Mouse (Mus musculus): ENCODE data around the gene Igfbp4.

Gene Igfbp4

DNA sequence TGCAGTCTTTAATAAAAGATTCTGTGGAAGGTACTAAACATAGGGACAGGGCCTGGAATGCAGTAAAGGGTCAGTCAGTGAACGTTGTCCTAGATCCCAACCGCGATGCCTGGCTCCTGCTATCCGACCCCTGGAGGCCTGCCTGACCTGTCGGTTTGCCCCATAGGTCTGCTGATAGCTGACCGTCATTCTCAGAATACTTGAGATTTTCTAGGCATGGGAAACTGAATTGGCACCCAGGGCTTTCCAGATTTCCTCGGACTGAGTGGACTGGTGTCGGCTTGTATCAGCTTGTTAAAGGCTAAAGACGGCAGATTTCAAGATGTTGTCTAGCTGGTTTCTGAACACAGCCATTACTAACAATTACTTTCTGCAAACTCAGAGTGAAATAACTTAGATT lies 43.3 kb downstream of the Igfbp4 start:
- no peak for DNase-seq

DNA sequence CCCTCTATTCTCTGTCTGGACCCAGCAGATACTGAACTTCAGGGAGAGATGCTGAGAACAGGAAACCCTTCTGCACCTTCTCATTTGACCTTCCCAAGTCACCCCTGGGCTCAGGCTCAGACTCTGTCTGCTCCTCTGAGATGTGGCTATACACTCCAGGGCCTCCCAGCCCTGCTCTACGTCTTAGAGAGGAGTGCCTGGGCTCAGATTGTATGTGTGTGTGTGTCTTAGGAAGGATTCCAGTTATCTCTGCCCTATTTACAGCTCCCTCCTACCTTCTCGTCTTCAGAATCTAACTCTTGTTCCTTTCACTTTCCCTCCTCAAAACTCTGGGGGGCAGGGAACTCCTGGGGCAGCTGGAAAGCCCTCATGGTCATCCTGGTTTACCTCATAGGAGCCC lies 47.4 kb downstream of the Igfbp4 start:
- DNase-seq, result no peak

DNA sequence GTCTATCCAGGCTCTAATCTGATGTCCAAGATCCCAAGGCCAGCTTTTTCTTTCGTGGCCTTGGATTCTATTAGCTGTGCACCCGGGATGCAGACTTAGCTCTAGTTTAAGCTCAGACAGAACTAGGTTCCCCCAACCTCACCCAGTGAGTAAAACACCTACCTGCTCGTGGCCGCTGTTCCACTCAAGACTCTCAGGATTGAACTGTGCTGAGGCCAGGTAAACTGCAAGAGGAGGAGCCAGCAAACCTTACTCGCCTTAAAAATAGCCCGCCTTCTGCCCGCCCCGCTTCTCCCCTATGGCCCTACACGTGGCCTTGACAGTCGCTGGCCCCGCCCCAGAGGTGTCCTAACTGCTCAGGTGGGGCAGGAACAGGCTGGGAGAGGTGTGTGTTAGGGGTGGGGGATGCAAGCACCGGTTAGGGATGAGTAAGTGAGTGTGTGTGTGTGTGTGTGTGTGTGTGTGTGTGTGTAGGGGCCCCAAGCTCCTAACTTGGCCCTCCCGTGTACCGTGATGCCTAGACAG lies 48.1 kb downstream of the Igfbp4 start, which contains the start of gene Tns4:
Gene Tns4, minus strand, starts transcription at position 230 of the 525 bp plus-strand sequence.
- DNase-seq, result no peak

DNA sequence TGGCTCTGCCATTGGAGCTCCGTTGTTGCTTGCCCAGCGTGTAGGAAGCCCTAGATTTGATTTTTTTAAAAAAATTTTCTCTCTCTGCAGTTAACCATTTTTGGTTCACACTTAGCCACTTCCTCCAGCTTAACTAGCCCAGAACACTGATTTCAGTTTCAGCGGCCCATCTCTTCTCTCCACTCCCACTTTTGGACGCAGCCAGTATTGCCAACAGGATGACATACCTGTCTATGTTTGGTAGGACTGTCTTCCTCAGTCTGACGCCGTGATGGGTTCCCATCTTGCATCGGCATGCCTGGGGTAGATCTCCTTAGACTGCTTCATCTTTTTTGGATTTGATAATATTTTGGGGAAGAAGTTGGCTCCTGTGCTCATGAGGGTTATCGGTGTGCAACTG lies 49.3 kb downstream of the Igfbp4 start:
- no peak for DNase-seq

DNA sequence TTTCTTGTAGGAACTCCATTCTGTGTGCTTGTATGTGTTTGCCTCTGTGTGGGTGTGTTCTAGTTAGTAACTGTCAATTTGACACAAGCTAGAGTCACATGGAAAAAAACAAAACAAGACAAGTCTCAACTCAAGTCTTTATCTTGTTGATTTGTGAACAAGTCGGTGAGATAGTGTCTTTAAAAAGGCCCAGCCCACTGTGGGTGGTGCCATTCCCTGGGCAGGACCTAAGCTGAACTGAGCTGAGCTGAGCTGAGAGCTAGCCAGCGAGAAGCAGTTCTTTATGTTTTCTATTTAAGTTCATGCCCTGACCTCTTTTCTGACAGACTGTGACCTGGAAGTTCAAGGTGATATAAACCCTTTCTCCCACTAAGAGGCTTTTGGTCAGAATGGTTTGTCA lies 50.6 kb downstream of the Igfbp4 start:
- DNase-seq, result no peak

DNA sequence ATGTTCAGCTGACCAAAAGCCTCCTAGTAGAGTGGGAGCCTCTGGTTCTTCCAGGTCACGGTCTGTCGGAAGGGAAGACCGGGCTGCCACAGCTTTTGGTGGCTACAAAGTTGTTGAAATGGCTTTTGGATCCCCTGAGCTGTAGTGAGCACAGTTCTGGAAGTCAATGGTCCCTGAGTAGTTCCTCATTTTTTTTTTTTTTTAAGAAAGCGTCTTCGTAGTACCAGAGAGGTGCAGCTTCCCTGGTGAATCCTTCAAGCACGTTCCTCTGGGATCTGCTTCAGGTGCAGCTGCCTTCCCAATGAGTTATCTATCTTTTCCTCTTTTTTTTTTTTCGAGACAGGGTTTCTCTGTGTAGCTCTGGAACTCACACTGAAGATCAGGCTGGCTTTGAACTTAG lies 52.7 kb downstream of the Igfbp4 start:
- no peak for DNase-seq

DNA sequence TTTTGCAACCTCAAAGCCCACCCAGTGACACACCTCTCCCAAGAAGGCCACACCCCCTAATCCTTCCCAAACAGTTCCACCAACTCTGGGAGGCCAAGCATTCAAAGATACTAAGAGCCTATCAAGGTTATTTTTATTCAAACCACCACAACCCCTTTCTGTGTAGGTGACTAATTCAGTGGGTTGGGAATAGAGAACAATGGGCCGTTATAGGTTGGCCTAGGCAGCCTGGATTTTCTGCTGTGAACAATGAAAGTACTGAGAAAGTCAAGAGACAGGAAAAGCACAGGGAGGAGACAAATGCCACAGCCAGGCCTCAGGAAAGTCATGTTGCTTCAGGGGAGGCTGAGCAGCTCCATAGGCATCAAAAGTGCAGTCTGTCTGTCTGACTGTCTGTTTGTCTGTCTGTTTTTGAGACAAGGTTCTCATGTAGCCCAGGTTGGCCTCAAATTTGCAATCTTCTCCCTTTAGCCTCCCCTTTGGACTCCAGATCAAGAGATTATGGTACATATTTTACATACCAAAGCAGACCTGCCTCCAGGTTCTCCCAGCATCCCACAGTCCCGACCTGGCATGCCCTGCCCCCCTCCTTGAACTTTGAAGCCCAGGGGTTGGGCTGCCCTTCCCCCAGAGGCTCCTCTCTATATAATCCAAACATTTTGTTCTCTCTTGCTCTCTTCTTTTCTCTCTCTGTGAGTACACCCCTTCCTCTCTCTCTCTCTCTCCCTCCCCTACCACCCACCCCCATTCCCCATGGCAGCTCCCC lies 54.0 kb downstream of the Igfbp4 start:
- no peak for DNase-seq

DNA sequence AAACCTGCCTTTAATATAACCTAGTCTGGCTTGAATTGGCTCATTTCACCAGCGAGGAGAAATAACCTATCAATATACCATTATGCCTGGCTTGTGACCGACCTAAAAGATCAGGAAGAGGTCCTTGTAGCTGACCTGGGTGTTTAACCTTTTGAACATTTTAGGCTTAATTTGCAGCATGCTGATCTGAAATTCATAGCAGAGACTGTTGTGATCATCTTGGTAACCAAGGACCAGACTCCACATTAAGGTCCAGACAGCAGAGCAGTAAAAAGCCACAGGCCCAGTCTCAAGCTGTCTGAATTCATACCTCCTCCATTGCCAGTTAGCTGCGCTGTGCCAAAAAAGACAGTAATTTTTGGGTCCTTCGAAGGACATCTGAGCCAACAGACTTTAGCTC lies 54.7 kb downstream of the Igfbp4 start:
- DNase-seq, result no peak

DNA sequence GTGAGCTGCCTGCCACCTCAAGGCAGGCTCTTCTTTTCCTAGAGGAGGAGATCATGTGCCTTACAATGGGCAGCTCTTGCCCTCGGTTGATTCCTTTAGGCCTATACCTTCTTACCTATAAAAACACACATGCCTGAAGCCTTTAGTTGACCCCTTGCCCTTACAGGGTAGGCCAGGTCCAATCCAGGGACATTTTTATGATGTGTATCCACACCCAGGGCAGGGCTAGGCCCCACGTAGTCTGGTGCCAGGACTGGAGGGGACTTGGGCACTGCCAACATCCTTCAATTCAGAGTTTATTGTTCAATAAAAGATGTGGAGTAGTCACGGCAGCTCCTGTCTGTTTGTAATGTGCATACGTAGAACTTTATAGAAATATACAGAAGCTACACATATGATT lies 55.4 kb downstream of the Igfbp4 start:
- no peak for DNase-seq

DNA sequence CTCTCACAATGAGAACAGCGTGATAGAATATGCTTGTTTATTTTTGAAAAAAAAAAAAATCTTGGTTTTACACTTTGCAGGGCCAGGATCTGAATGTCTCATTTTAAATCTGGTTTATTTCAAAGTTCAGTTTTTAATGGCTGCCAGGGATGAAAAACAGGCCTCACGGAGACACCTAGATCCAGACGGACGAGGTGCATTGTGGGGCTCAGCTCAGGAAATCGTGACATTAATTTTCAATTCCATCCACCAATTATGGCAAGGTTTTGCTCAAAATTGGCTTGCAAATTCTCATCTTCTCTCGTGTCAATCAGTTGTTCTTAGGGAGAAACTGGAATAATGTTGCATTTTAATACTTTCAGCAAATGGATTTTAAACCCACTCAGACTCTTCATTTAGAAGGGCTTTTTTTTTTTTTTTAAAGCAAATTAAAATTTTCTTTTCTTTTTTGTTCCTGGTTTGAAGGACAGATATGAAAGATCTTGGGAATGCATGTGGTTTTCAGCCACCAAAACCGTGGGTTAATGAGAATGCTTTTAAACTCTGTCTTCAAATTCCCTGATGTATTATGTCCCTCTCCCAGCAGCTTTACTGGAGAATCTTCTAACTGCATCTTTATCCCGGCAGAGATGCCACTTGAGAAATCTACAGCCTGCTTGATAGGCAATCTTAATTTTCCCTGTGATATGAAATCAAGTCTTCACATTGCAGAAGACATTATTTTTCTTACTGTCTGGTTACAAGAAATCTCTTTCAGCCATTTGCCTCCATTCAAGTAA lies 56.1 kb downstream of the Igfbp4 start:
- DNase-seq, result no peak

DNA sequence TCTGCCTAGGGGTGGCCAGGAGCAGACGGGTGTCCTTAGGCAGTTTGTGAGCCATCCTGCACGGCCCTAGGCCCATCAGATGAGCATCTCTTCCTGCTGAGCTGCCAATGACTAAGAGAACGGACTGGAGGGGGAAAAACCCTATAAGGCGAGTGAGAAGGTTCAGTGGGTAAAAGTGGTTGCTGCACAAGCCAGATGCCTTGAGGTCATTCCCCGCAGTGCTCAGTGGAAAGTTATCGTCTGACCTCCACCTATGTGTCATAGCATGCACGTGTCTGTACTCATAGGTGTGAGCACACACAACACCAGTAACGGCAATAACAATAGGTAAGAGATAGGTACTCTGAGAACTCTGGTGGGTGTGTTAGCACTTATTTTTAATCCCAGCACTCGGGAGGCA lies 57.9 kb downstream of the Igfbp4 start:
- DNase-seq, result no peak

DNA sequence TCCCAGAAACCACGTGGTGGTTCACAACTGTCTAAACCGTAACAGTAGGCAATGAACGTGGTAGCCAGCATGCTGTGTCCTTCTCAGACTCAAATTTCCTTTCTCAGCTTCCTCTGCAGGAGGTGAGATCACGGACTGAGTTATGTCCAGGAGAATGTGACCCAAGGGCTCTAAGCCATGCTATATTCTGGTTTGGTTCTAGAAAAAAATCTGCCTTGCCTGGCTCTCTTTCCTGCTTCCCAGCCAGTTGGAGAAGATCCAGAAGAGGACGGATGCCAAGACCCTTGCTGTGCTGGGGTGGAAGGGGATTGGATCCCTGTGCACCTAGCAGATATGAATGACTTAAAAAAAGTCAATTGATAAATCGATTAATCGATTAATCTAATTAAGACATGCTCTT lies 58.5 kb downstream of the Igfbp4 start:
- DNase-seq, result no peak

DNA sequence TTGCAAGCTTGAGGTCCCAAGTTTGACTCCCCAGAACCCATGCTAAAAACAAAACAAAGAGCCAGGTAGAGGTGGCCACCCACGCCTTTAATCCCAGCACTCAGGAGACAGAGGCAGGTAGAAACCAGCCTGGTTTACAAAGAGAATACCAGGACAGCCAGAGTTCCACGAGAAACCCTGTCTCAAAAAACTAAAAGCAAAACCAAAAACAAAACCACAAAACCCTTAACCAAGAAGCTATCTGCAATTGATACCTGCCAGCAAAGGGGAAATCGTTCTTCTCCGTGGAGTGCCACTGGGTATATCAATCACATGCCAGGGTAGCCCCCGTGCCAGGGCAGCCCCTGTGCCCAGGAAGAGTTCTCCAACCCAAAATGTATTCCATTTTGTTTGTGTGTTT lies 59.2 kb downstream of the Igfbp4 start:
- no peak for DNase-seq

DNA sequence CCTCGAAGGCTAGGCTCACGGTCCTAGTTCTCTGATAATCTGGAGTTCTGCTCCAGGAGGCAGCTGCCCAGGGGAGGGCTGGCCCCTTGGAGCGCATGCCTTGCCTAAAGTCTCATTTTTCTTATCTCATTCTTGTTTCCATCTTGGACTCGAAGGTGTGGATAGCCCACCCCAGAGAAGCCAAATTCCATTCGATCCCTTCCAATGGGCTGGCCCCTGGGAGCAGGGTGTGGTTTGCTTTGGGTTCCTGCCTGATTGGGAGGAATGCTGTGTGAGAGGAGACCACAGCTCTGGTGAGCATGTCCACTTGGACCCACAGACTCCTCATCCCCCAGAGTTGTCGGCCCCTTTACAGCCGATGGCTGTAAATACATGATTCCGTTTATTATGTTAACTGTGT lies 60.6 kb downstream of the Igfbp4 start:
- no peak for DNase-seq

DNA sequence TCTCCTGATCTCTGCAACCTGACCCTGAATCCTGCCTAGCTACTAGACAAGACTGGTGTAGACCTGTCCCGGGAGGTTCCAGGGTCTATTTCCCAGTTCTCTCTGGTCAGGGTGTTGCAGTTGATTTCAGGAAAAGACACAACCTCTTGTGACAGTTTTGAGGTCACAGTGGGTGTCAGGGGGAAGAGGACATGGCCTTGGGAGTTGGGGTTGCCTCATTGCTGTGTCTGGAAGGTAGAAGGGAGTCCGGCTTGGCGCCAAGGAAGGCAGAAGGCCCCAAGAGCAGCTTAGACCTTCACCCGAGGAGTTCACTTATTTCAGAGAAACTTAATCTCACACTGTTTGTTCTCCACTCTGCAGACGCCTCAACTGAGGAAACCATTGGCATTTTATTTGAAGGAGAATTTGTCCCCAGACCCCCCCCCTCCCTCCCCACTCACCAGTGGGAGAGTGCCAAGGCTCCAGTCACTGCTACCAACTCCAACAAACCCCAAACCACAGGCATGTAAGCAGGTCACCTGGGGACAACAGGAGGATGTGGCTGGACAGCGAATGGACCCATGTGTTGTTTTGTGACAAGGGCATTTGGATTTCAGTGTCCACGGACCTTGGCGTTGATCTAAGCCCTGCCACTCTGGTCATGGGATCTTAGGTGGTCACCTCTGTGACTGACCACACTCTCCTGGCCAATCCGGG lies 61.7 kb downstream of the Igfbp4 start:
- no peak for DNase-seq
